Mouse (Mus musculus) embryonic facial prominence, embryonic 13.5 days (tissue): ENCODE data around the gene Gm49361. TPM values are rescaled to one million over a fixed set of nuclear protein-coding genes. Genes with fewer than 3 reads are reported as not detected.
A peak's percentile ranks its signal among the peaks of the same experiment; 100 is the strongest.

Experiments
- ATAC-seq: fragments of 200-750 bp; cut with Nextera tagmentation; 2 replicates; pipeline ENCODE4 v1.8.0; 2017; ENCODE audit warnings: low read depth; ENCODE audit not compliant: insufficient number of reproducible peaks, insufficient read depth, low FRiP score, low TSS enrichment
- H3K27ac ChIP-seq: fragments of 300-500 bp; sonication (generic); 2 replicates; pipeline ENCODE4 v1.5.1; 2015; ENCODE audit warnings: moderate library complexity, mild to moderate bottlenecking, inconsistent platforms
- H3K27me3 ChIP-seq: fragments of 300-500 bp; sonication (generic); 2 replicates; pipeline ENCODE4 v1.6.1; 2015; ENCODE audit warnings: mild to moderate bottlenecking, inconsistent platforms
- H3K36me3 ChIP-seq: fragments of 300-500 bp; sonication (generic); 2 replicates; pipeline ENCODE4 v1.6.1; 2015; ENCODE audit warnings: mild to moderate bottlenecking, inconsistent platforms
- H3K4me1 ChIP-seq: fragments of 300-500 bp; sonication (generic); 2 replicates; pipeline ENCODE4 v1.6.1; 2015; ENCODE audit warnings: inconsistent platforms
- H3K4me2 ChIP-seq: fragments of 300-500 bp; sonication (generic); 2 replicates; pipeline ENCODE4 v1.6.1; 2015; ENCODE audit warnings: moderate library complexity, mild to moderate bottlenecking, inconsistent platforms
- H3K4me3 ChIP-seq: fragments of 300-500 bp; sonication (generic); 2 replicates; pipeline ENCODE4 v1.5.1; 2015; ENCODE audit warnings: mild to moderate bottlenecking, inconsistent platforms
- H3K9ac ChIP-seq: fragments of 300-500 bp; sonication (generic); 2 replicates; pipeline ENCODE4 v1.6.1; 2015; ENCODE audit warnings: mild to moderate bottlenecking, inconsistent platforms
- H3K9me3 ChIP-seq: fragments of 300-500 bp; sonication (generic); 2 replicates; pipeline ENCODE4 v1.6.1; 2016; ENCODE audit warnings: inconsistent platforms
- WGBS: fragments of 180-500 bp; shearing (Covaris S2); methylation state at CpG from one replicate; pipeline ENCODE4 v1.1.7; 2015; ENCODE audit warnings: mixed read lengths; 5-methylcytosine and 5-hydroxymethylcytosine counted together
- polyA plus RNA-seq: library from polyadenylated mRNA; unstranded; fragments of >200 nt; fragmentation: Nextera tagmentation; extraction: Ambion mirVana; gene quantifications from 2 replicates; pipeline ENCODE4 v1.2.1, GENCODE M21; 2015

The Gm49361 gene
- polyA plus RNA-seq, 1 experiment from 2014 or later, result not detected

GRCm38 (mm10) chr14:57615828-57616227 lies 130.1 kb downstream of the Gm49361 start:
- H3K27me3 ChIP-seq, result no peaks in the 10 kb centered on the region
- no peaks in the 10 kb centered on the region for H3K9me3 ChIP-seq
- no peak overlapping the region for H3K4me3 ChIP-seq
- no peak overlapping the region for H3K9ac ChIP-seq
- peaks cover 6% of the 10 kb centered on the region for H3K4me1 ChIP-seq
- ATAC-seq, result no peak
- 88% methylated on average over 6 of the region's 6 CpGs for WGBS
- no peak overlapping the region for H3K27ac ChIP-seq
- H3K36me3 ChIP-seq, result peaks cover 5% of the 10 kb centered on the region
- no peak overlapping the region for H3K4me2 ChIP-seq

- Histone ChIP-seq H3K36me3 (no peaks in the 10 kb centered on the region), H3K4me1 (peaks cover 14% of the 10 kb centered on the region), H3K27me3 (no peaks in the 10 kb centered on the region), H3K9me3 (no peaks in the 10 kb centered on the region), H3K4me2 (no peak overlapping the region), H3K4me3 (no peak overlapping the region), H3K9ac (no peak overlapping the region), H3K27ac (peak overlapping the region; percentile 16; the same call in 1 of the 2 replicates)
- ATAC-seq, result no peak
- WGBS, result 33% methylated on average over 2 of the region's 2 CpGs
Observed at GRCm38 (mm10) chr14:57611034-57611433, 134.9 kb downstream of the Gm49361 start.

GRCm38 (mm10) chr14:57609816-57610329 lies 136.0 kb downstream of the Gm49361 start:
- H3K27ac ChIP-seq, result no peak overlapping the region
- no peak overlapping the region for H3K9ac ChIP-seq
- no peak overlapping the region for H3K4me2 ChIP-seq
- H3K27me3 ChIP-seq, result no peaks in the 10 kb centered on the region
- H3K9me3 ChIP-seq, result no peaks in the 10 kb centered on the region
- 78% methylated on average over 4 of the region's 4 CpGs for WGBS
- no peak overlapping the region for H3K4me3 ChIP-seq
- peaks cover 14% of the 10 kb centered on the region for H3K4me1 ChIP-seq
- H3K36me3 ChIP-seq, result 0 out of 2 replicates have a peak, but pooled peaks cover 2% of the 10 kb centered on the region
- no peak for ATAC-seq

- peak overlapping the region; percentile 44 for H3K27ac ChIP-seq
Observed at GRCm38 (mm10) chr14:57607500-57607899, 138.4 kb downstream of the Gm49361 start.

GRCm38 (mm10) chr14:57606663-57607365 lies 139.1 kb downstream of the Gm49361 start:
- Histone ChIP-seq H3K9me3 (no peaks in the 10 kb centered on the region), H3K4me1 (peaks cover 14% of the 10 kb centered on the region), H3K36me3 (peaks cover 28% of the 10 kb centered on the region), H3K27ac (no peak overlapping the region), H3K27me3 (no peaks in the 10 kb centered on the region), H3K4me3 (no peak overlapping the region), H3K4me2 (no peak overlapping the region), H3K9ac (no peak overlapping the region)
- 64% methylated on average over 8 of the region's 8 CpGs for WGBS
- no peak for ATAC-seq

More at GRCm38 (mm10) chr14:57607500-57607899, 138.4 kb downstream of the Gm49361 start:
- Histone ChIP-seq H3K4me3 (no peak overlapping the region), H3K9ac (no peak overlapping the region), H3K4me2 (no peak overlapping the region), H3K27me3 (no peaks in the 10 kb centered on the region), H3K9me3 (no peaks in the 10 kb centered on the region), H3K36me3 (peaks cover 21% of the 10 kb centered on the region), H3K4me1 (peaks cover 14% of the 10 kb centered on the region)
- 18% methylated on average over 1 of the region's 1 CpGs for WGBS
- ATAC-seq, result no peak

GRCm38 (mm10) chr14:57593279-57593678 lies 152.6 kb downstream of the Gm49361 start:
- Histone ChIP-seq H3K4me3 (no peak overlapping the region), H3K4me1 (no peaks in the 10 kb centered on the region), H3K36me3 (peaks cover 72% of the 10 kb centered on the region), H3K4me2 (no peak overlapping the region), H3K9me3 (no peaks in the 10 kb centered on the region), H3K9ac (no peak overlapping the region), H3K27ac (no peak overlapping the region), H3K27me3 (no peaks in the 10 kb centered on the region)
- 90% methylated on average over 5 of the region's 5 CpGs for WGBS
- no peak for ATAC-seq

Other genes with a start within 250 kb of the Gm49361 start
- 3.5 and 4.5 TPM in 2 replicates for gene Il17d, start 221.3 kb downstream of the Gm49361 start, polyA plus RNA-seq
- 100 and 108 TPM in 2 replicates for gene Eef1akmt1, start 174.5 kb downstream of the Gm49361 start, polyA plus RNA-seq
- gene Xpo4, start 80.7 kb downstream of the Gm49361 start, polyA plus RNA-seq, result 24.4 and 26.0 TPM in 2 replicates
- 25.3 TPM in 2 replicates for gene Lats2, start 12.3 kb upstream of the Gm49361 start, polyA plus RNA-seq
- gene Sap18, start 52.1 kb upstream of the Gm49361 start, polyA plus RNA-seq, result 27.4 and 35.4 TPM in 2 replicates
- 39.0 and 40.2 TPM in 2 replicates for gene Ska3, start 80.1 kb upstream of the Gm49361 start, polyA plus RNA-seq
- 142 and 147 TPM in 2 replicates for gene Mrpl57, start 80.1 kb upstream of the Gm49361 start, polyA plus RNA-seq
- 83.3 and 85.5 TPM in 2 replicates for gene Zdhhc20, start 144.2 kb upstream of the Gm49361 start, polyA plus RNA-seq